Mouse (Mus musculus) bone marrow macrophage, adult 2 months (primary cell): ENCODE results near the gene Car14. TPM values are rescaled to one million over a fixed set of nuclear protein-coding genes. Genes with fewer than 3 reads are reported as not detected.
"Not testable (repeated sequence)": the region's sequence is repeated elsewhere in the genome, so short reads cannot be mapped to it uniquely, and the experiment has no call there.

Experiments
- H3K27ac ChIP-seq: 2 replicates; pipeline ENCODE4 v1.5.1; 2012; ENCODE audit warnings: low read depth, low read length; ENCODE audit not compliant: insufficient read depth
- H3K4me1 ChIP-seq: 2 replicates; pipeline ENCODE4 v1.6.1; 2012; ENCODE audit warnings: low read length; ENCODE audit not compliant: control insufficient read depth, insufficient read depth
- H3K4me3 ChIP-seq: 2 replicates; pipeline ENCODE4 v1.5.1; 2012; ENCODE audit warnings: mild to moderate bottlenecking, low read length, moderate library complexity; ENCODE audit not compliant: insufficient read depth
- CTCF ChIP-seq: IDR thresholded peaks from 2 replicates; pipeline ENCODE4 v1.5.1; 2012; ENCODE audit warnings: low read depth, mild to moderate bottlenecking, low read length, moderate library complexity
- POLR2A ChIP-seq: IDR thresholded peaks from 2 replicates; pipeline ENCODE4 v1.6.1; 2012; ENCODE audit warnings: mild to moderate bottlenecking, low read depth, low read length, borderline replicate concordance
- polyA plus RNA-seq: library from polyadenylated mRNA; stranded (reverse); fragments of >200 nt; gene quantifications from 2 replicates; pipeline ENCODE4 v1.2.4, GENCODE M21; 2012; ENCODE audit not compliant: missing spikeins, insufficient read depth, insufficient read length

Gene Car14
- polyA plus RNA-seq, 1 experiment, result not detected

DNA sequence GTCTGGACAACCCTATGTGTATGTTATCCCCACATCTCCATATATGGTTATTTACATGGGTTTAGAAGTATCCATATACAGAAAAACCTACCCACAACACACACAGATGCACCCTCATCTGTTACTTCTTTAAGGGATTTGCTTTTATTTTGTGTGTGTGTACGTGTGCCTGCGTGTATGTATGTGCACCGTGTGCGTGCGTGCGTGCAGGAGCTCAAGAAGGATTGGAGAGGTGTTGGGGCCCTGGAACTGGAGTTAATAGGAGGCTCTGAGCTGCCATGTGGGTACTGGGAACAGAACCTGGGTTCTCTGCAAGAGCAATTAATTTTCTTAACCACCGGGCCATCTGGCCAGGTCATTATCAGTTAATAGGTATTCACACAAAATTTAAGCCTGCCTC lies 32.4 kb downstream of the Car14 start:
- TF ChIP-seq CTCF (no peak), POLR2A (no peak)
- Histone ChIP-seq H3K4me1 (peaks cover 7% of the 10 kb centered on the region; the same call in 1 of the 2 replicates), H3K4me3 (peak overlapping the region; percentile 55), H3K27ac (no peak overlapping the region)

- peak within 1 kb of the TSS; percentile 69 for H3K27ac ChIP-seq
- TF ChIP-seq CTCF, result no peak
- no peak; the same call in 1 of the 2 replicates for TF ChIP-seq POLR2A
These were observed 33.1 kb downstream of the Car14 start, which contains the start of gene Mrps21 for GRCm38 (mm10) chr3:95871392-95871867. TSS of gene Mrps21 (minus strand) at chr3:95871519.

GRCm38 (mm10) chr3:95870976-95871375 lies 33.5 kb downstream of the Car14 start:
- Histone ChIP-seq H3K4me3 (peak overlapping the region; percentile 57), H3K27ac (peak overlapping the region; percentile 44), H3K4me1 (peaks cover 7% of the 10 kb centered on the region; the same call in 1 of the 2 replicates)
- TF ChIP-seq POLR2A (no peak), CTCF (no peak)

More at GRCm38 (mm10) chr3:95871392-95871867, 33.1 kb downstream of the Car14 start, which contains the start of gene Mrps21:
- H3K4me3 ChIP-seq, result peak within 1 kb of the TSS; percentile 57
- peaks cover 7% of the 10 kb centered on the region; the same call in 1 of the 2 replicates for H3K4me1 ChIP-seq

- no peak overlapping the region for H3K27ac ChIP-seq
- H3K4me1 ChIP-seq, result peaks cover 7% of the 10 kb centered on the region; the same call in 1 of the 2 replicates
- no peak overlapping the region for H3K4me3 ChIP-seq
- no peak for TF ChIP-seq CTCF
- no peak for TF ChIP-seq POLR2A
These were observed 37.1 kb downstream of the Car14 start for GRCm38 (mm10) chr3:95867408-95867807.

- Histone ChIP-seq H3K4me3 (no peak overlapping the region), H3K4me1 (peaks cover 3% of the 10 kb centered on the region; the same call in 1 of the 2 replicates), H3K27ac (no peak overlapping the region)
- TF ChIP-seq CTCF (no peak), POLR2A (no peak)
These were observed 38.4 kb downstream of the Car14 start for GRCm38 (mm10) chr3:95866071-95866470.

GRCm38 (mm10) chr3:95865571-95865970 lies 38.9 kb downstream of the Car14 start:
- TF ChIP-seq POLR2A (no peak), CTCF (no peak)
- H3K4me1 ChIP-seq, result peaks cover 3% of the 10 kb centered on the region; the same call in 1 of the 2 replicates
- no peak overlapping the region for H3K27ac ChIP-seq
- H3K4me3 ChIP-seq, result no peak overlapping the region

DNA sequence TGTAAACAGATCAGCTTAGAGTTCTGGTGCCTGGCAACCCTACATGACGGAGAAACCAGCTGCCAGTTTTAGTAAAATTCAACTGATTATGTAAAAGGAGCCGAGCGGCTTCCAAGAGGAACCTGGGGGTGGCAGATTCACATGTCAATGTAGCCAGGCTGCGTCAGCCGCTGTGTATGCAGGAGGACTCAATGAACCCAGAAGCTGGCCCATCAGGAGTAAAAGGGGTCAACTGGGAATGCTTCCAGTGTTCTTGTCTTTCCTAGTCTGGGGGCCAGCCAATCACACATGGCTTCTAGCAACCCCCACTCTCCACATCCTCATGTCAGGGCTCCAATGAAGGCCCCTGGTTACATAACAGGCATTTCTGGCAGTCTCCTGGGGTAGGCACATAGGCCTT lies 39.4 kb downstream of the Car14 start:
- H3K4me3 ChIP-seq, result no peak overlapping the region
- TF ChIP-seq CTCF (no peak), POLR2A (no peak)
- H3K27ac ChIP-seq, result no peak overlapping the region
- H3K4me1 ChIP-seq, result no peaks in the 10 kb centered on the region

DNA sequence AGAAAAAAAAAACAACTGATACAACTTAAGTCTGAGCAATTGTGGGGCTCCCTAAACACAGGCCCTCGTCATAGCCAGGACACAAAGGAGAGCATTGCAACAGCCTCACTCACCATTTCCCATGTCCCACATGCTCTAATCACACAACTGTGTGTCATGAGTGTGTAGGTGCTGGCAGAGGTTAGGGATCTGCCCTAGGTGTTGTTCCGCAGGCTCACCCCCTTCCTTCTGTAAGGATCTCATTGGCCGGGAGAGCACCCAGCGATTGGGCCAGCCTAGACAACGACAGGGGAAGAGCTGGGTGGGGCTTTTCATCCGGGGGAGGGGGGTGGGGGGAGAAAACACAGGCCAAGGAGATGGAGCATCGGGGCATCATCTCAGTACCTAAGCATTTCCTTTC lies 40.9 kb downstream of the Car14 start:
- no peak overlapping the region for H3K27ac ChIP-seq
- no peak for TF ChIP-seq CTCF
- TF ChIP-seq POLR2A, result no peak
- H3K4me3 ChIP-seq, result no peak overlapping the region
- H3K4me1 ChIP-seq, result no peaks in the 10 kb centered on the region

DNA sequence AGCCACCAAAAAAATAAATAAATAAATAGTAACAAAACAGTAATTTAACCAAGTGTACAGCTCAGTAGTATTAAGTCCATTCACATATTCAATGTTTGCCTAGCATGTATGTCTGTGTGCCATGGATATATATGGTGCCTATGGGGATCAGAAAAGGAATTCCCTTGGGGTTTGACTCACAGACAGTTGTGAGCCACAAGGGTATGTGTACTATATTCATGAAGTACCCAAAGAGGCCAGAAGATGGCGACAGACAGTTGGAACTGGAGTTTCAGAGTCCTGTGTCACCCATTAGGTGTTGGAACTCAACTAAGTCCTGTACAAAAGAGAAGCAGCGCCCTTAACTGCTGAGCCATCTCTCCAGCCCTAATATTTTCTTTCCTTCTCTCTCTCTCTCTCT lies 42.7 kb downstream of the Car14 start:
- Histone ChIP-seq H3K4me1 (no peaks in the 10 kb centered on the region), H3K4me3 (no peak overlapping the region), H3K27ac (no peak overlapping the region)
- no peak for TF ChIP-seq CTCF
- no peak for TF ChIP-seq POLR2A

DNA sequence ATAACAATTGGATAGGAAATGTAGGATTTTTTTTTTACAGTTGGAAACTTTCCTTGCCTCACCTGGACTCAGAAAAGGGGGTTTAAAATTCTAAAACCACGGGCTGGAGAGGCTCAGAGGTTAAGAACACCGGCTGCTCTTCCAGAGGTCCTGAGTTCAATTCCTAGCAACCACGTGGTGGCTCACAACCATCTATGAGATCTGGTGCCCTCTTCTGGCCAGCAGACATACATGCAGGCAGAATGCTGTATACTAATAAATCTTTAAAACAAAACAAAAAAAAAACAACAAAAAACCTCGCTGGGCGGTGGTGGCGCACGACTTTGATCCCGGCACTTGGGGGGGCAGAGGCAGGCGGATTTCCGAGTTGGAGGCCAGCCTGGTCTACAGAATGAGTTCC lies 43.3 kb downstream of the Car14 start:
- TF ChIP-seq CTCF (peak; percentile 19; the same call in 1 of the 2 replicates), POLR2A (no peak)
- H3K4me1 ChIP-seq, result peaks cover under 1% of the 10 kb centered on the region; the same call in 1 of the 2 replicates

DNA sequence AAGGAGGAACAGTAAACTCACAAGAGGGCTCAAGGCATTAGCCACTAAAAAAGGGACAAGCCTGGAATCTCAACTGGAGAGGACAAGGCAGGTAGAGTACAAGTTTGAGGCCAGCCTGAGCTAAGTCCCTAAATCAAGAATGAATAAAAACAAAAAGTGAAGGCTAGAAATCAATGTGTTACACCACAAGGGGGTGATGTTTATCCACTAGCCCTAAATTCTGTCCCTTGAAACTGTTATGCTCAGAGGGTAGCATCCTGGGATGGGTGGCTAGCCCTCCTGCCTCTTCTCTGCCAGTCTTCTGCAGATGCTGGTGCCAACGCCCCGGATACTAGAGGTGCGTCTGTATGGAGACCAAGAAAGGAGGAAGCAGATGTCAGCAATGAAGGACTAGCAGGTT lies 44.2 kb downstream of the Car14 start:
- no peak overlapping the region for H3K27ac ChIP-seq
- TF ChIP-seq CTCF, result no peak
- peaks cover 3% of the 10 kb centered on the region; the same call in 1 of the 2 replicates for H3K4me1 ChIP-seq
- H3K4me3 ChIP-seq, result no peak overlapping the region

More for the DNA sequence above, 43.3 kb downstream of the Car14 start:
- H3K27ac ChIP-seq, result no peak overlapping the region
- H3K4me3 ChIP-seq, result no peak overlapping the region

DNA sequence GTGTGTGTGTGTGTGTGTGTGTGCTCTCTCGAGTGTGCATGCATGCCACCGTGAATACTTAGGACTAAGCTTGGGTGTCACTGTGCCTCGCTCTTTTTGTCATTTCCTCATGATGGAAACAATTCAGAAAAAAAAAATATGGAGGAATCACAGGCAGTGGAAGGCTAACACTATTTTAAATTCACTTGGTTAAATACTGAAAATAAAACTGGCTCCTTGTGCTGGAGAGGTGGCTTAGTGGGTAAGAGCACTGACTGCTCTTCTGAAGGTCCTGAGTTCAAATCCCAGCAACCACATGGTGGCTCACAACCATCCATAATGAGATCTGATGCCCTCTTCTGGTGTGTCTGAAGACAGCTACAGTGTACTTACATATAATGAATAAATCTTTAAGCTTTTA lies 46.2 kb downstream of the Car14 start:
- H3K4me3 ChIP-seq, H3K27ac ChIP-seq, H3K4me1 ChIP-seq: not testable (repeated sequence)

DNA sequence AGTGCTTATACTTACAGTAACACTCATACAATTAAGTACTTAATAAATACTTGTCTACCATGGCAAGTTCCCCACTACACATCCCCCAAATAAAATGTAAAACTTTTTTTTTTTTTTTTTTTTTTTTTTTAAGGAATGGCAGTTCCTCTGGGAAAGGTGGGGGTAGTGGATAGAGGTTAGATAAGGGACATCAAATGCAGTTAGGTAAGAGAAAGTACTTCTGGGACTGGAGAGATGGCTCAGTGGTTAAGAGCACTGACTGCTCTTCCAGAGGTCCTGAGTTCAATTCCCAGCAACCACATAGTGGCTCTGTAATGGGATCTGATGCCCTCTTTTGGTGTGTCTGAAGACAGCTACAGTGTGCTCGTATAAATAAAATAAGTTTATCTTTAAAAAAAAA lies 47.4 kb downstream of the Car14 start:
- H3K27ac ChIP-seq, H3K4me1 ChIP-seq, H3K4me3 ChIP-seq: not testable (repeated sequence)
